Mouse (Mus musculus) embryo, embryonic 10 days (tissue): ENCODE measurements around the gene Rbms3.
A peak's percentile ranks its signal among the peaks of the same experiment; 100 is the strongest.

ENCODE experiments used
- DNase-seq: peaks from one replicate; pipeline ENCODE4 v3.0.0-alpha.2; 2015; ENCODE audit warnings: low spot score

Rbms3 gene

DNA sequence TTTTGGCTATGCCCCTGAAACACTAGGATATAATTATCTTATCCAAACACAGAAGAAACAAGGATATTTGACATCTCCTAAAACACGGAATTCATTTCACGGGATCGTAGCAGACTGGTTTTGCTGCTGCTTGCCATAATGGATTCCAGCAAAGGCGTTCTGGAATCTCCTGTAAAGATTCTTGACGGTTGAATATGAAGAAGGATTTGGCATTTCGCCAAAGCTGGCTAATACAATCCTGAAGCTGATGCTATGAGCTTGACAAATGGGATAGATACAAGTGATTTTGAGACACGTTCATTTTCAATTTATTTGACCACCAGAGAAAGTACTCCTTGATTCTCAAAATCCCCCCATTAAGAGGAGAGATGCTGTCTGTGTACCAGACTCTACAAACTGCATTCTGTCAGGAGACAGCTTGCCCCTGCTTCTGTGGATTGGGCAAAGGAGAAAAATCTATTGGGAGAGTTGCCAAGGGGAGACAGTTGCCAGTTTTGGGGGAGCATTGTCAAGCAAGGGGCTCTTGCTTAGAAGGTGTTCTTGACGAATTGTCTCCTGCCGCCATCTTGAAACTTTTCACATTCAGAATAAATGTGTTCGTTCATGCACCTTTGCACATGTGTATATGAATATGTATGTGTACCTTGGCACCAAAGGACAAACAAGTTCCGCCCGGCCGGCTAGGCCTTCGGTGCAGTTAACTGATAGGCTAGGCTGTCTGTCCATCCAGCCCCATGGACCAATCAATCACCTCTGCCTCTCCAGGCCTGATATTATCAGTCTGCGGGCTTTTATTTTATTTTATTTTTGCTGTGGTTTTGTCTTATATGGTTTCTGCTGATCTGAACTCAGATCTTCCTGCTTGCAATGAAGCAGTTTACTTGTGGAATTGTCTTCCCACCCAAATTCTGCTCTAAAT, 442.3 kb downstream of the Rbms3 start:
- no peak for DNase-seq

GRCm38 (mm10) chr9:117180658-117181057, 449.1 kb downstream of the Rbms3 start:
- DNase-seq = no peak

- DNase-seq = no peak
These were observed 451.3 kb downstream of the Rbms3 start for GRCm38 (mm10) chr9:117178366-117178765.

GRCm38 (mm10) chr9:117172526-117172925, 457.2 kb downstream of the Rbms3 start:
- peak; percentile 49 for DNase-seq

GRCm38 (mm10) chr9:117169196-117169595, 460.5 kb downstream of the Rbms3 start:
- DNase-seq = no peak

DNA sequence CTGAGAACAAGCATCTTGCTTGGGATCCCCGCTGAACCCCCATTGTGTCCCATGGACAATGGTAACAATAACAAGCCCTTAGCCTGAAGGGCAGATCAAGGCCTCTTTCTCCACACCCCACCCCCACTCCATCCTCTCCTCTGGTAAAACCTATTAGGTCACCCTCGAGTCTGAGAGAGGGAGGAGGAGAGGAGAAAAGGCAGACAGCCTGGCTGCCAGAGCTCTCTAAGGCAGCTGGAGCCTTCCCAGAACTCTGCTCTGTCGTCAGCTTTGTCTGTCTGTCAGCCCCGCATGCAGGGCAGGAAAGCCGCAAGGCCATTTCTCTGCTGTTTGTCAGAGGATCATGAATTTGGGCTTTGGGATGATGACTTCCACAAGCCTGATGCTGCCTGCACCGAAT, 466.6 kb downstream of the Rbms3 start:
- peak; percentile 60 for DNase-seq

DNA sequence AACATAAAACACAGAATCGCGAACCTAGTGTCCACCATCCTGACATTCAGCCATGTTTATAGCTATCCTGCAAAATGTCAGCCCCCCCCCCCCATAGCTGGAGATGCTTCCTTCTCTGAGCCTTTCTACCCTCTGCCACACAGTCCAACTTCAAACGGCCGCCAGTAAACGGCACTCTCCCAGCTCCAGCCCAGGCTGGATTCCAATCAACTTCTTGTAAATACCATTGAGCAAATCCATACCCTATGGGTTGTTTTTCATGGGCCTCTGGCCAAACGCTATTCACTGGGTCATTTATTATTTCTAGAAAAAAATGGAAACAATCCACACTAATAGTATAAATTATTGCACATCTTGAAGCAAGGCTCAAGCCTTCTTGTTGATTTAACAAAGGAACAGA, 468.6 kb downstream of the Rbms3 start:
- no peak for DNase-seq

GRCm38 (mm10) chr9:117156330-117156905, 473.3 kb downstream of the Rbms3 start:
- DNase-seq = peak; percentile 57

DNA sequence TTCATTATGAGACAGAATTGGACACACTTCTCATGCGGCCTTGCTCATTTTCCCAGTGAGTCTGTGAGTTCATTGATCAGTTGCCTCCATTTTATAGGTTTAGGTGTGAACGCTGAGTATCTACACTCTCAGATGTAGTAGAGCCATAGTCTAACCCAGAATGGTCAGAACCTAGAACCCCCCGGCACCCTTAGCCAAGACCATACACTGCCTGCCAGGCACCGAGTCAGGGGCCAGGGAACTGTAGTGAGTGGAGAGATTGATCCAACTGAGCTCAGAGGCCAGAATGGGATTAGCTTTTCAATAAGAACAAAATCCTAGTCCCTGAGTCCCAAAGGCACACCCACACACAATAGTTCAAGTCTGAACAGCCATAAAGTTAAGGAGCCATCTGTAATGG, 475.1 kb downstream of the Rbms3 start:
- no peak for DNase-seq

- peak; percentile 54 for DNase-seq
These were observed 475.9 kb downstream of the Rbms3 start for GRCm38 (mm10) chr9:117153686-117154274.

GRCm38 (mm10) chr9:117151951-117152350, 477.8 kb downstream of the Rbms3 start:
- no peak for DNase-seq

GRCm38 (mm10) chr9:117144057-117144723, 485.5 kb downstream of the Rbms3 start:
- DNase-seq = no peak

- no peak for DNase-seq
These were observed 489.7 kb downstream of the Rbms3 start for GRCm38 (mm10) chr9:117139971-117140370.

DNA sequence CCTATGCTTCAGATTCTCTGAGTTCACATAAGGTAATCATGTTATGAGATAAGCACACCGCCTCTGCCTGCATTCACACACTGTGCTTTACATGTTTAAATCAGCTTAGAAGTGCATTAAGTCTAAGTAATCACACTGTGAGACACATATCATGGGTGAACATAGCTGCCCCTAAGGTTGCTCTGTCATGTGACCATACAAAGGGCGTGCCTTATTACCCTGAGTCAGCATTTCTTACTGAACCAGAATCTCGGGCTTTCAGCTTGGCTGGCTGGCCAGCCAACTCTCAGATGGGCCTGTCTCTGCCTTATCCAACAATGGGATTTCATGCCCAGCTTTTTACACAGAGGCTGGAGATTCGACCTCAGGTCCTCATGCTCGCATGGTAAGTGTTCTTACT, 493.3 kb downstream of the Rbms3 start:
- DNase-seq = no peak

GRCm38 (mm10) chr9:117134043-117134442, 495.7 kb downstream of the Rbms3 start:
- DNase-seq = no peak

- DNase-seq = no peak
These were observed 502.9 kb downstream of the Rbms3 start for GRCm38 (mm10) chr9:117126816-117127215.

- DNase-seq = no peak
These were observed 503.9 kb downstream of the Rbms3 start for GRCm38 (mm10) chr9:117125844-117126243.

DNA sequence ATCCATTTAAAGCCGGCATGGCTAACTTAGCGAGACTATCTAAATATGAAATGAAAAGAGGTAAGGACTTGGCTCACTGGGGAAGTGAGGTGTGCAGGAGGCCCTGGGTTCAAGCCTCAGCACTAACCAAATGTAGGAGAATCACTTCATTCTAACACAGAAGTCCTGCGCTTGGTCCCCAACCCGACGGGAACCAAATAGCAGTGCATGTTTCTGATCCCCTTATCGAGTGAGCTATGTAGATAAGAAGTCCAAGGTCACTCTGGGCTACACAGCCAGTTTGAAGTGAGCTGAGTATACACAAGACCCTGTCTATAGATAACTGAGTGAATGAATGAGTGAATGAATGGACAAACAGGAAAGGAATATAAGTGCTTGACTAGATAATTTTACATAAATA, 508.1 kb downstream of the Rbms3 start:
- DNase-seq = no peak

- DNase-seq = no peak
These were observed 512.5 kb downstream of the Rbms3 start for GRCm38 (mm10) chr9:117117181-117117729.

DNA sequence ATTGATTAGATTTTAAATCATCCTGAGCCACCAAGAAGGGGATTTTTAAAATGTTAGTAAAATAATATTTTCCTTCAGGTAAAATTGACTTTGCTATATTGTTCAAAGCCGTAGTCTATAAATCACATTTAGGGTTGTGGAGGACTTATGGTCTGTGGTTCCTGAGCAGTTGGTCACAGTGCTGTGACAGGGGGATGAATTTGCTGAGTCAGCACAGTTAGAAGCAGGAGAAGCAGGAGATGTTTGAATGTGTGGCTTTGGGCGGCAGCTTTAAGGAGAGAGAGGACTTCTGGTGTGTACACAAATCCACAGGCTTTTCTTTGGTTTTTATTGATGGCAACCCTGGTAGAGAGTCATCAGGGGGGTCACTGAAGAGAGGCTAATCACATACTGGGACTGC, 514.1 kb downstream of the Rbms3 start:
- no peak for DNase-seq

- DNase-seq = peak; percentile 32
These were observed 516.1 kb downstream of the Rbms3 start for GRCm38 (mm10) chr9:117113592-117113991.

- no peak for DNase-seq
These were observed 521.8 kb downstream of the Rbms3 start for GRCm38 (mm10) chr9:117107926-117108325.
